Mouse (Mus musculus): ENCODE results near the gene Kcnh6.
"Not testable (repeated sequence)": the region's sequence is repeated elsewhere in the genome, so short reads cannot be mapped to it uniquely, and the experiment has no call there.

Gene Kcnh6

GRCm38 (mm10) chr11:106013556-106014225 lies 5.8 kb downstream of the Kcnh6 start:
- DNase-seq (ENCODE audit: low spot score in 2 of 2), result no peak

- no peak for DNase-seq (ENCODE audit: low spot score in 2 of 2)
Observed at GRCm38 (mm10) chr11:106016440-106016839, 8.5 kb downstream of the Kcnh6 start.

GRCm38 (mm10) chr11:106020051-106020763 lies 12.3 kb downstream of the Kcnh6 start:
- no peak for DNase-seq (ENCODE audit: low spot score in 2 of 2)

GRCm38 (mm10) chr11:106025774-106026173 lies 17.9 kb downstream of the Kcnh6 start:
- DNase-seq (ENCODE audit: low spot score in 2 of 2), result no peak

GRCm38 (mm10) chr11:106026465-106027151 lies 18.7 kb downstream of the Kcnh6 start:
- no peak for DNase-seq (ENCODE audit: low spot score in 2 of 2)

DNA sequence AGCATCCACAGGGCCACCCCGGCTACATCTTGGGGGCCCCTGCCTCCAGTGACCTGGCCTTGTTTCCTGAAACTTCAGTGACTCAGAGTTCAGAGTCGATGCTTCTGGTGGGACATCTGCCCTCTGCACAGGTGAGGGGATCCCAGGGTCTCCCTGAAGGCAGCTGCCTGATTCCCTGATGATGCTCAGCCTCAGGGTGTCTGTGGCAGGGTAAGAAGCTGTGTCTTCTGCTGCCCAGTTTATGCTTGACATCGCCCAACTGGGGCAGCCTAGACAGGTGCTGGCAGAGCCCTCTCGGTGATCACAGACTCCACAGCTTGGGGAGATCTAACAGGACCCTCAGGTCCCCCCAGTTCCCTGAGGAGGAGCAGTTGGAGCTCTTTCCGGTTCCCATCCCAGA lies 19.7 kb downstream of the Kcnh6 start:
- DNase-seq (ENCODE audit: low spot score in 2 of 2), result no peak

DNA sequence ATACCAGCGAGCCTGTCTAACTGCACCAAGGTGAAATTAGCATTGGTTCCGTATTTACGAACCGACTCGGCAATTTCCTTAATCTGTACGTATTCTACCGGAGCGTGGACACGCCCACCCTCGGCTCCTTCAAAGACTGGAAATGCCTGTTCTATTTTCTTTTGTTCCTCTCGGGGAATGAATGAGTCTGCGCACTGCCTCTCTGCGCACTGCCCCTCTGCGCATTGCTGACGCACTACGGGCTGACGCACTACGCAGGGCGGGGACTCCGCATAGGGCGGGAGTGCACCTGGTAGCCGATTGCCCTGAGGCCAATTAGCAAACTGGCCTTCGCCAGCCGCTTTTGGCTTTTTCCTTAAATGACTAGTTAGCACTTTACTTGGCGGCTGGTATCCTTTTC lies 24.1 kb downstream of the Kcnh6 start:
- DNase-seq (ENCODE audit: low spot score in 2 of 2), result not testable (repeated sequence)

DNA sequence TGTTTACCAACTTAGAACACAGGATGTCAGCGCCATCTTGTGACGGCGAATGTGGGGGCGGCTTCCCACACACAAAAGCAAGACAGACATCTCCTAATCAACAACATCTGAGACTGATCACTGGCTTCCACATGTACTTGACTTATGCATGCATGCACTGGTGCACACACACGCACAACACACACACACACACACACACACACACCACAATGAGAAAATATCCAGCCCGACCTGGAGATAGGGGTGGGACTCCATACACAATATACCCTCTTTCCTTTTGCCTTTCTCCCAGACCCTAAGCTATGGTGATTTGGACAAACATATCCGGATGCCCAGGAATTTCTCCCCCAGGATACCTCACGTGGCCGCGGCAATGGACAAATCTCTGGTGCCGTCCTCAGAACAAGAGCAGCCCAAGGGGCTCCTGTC lies 25.6 kb downstream of the Kcnh6 start:
- DNase-seq (ENCODE audit: low spot score in 2 of 2), result no peak

DNA sequence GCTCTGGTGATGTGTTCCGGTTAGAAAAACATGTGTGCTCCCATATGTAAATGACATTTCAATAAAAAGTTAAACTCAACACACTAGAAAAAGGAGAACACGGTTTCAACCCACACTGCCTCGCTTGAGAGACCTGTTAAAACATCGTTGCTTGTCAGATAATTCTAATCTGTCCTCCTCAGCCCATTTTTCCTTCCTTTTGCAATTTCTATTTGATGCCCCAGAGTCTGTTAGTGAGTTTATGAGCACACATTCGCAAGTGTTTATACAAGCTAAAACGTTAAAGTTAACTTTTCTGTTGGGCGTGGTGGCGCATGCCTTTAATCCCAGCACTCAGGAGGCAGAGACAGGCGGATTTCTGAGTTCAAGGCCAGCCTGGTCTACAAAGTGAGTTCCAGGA lies 27.1 kb downstream of the Kcnh6 start:
- no peak for DNase-seq (ENCODE audit: low spot score in 2 of 2)

DNA sequence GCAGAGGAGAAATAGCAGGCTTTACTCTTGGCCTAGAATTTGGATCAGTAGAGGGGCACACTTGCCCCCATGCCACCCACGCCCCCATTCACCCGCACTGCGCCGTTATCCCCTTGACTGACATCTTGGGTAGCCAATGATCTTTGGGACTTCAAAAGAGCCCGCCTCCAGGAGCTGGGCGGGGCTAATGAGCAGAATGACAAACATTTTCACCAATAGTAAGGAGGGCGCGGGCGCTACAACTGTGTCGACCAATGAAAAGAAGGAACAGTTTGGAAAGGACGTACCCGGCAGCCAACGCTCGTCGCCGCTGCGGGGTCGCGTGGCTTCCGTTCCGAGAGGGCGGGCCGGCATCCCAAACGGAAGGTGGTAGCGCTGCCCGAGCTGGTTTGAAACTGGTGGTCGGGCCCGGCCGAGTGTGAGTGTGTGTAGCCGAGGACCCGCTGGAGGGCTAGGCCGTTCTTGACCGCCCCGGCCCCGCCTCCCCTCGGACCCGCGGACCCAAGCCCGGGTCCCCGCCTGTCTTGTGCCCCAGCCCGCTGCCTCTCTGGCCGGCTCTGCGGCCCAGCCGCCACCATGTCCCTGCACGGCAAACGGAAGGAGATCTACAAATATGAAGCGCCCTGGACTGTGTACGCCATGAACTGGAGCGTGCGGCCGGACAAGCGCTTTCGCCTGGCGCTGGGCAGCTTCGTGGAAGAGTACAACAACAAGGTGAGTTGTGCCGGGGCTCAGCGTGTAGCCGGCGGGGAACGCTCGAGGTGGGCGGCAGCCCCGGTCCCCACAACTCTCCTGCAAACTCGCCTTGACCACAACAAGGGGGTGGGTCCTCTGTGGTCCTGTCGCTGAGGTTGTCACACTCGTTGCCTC lies 28.9 kb downstream of the Kcnh6 start, which contains the start of gene Dcaf7:
Gene Dcaf7, plus strand, starts transcription at position 325 of the 870 bp plus-strand sequence.
- peak; percentile 95 to 96 for DNase-seq (ENCODE audit: low spot score in 2 of 2)

- no peak for DNase-seq (ENCODE audit: low spot score in 2 of 2)
Observed at GRCm38 (mm10) chr11:106037418-106037751, 29.5 kb downstream of the Kcnh6 start.

- no peak for DNase-seq (ENCODE audit: low spot score in 2 of 2)
Observed at GRCm38 (mm10) chr11:106044349-106044748, 36.4 kb downstream of the Kcnh6 start.

- no peak for DNase-seq (ENCODE audit: low spot score in 2 of 2)
Observed at GRCm38 (mm10) chr11:106045256-106045655, 37.3 kb downstream of the Kcnh6 start.

DNA sequence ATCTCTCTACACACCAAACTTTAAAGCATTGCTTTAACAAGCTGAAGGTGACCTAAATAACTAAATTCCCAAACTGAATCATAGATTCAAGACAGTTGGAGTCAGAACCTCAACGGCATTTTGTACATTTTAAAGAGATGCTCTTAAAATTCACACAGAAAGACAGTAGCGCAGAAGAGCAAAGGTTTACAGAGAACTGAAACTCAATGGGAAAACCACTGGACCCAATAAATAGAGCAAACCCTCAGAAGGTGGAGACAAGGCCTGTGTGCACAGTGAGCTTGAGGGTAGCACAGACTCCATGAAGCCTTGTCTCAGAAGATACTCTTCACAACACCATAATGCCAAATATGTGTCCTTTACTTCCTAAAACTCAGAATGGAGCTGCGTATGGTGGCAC lies 37.9 kb downstream of the Kcnh6 start:
- DNase-seq (ENCODE audit: low spot score in 2 of 2), result no peak

GRCm38 (mm10) chr11:106046584-106046983 lies 38.7 kb downstream of the Kcnh6 start:
- no peak for DNase-seq (ENCODE audit: low spot score in 2 of 2)

GRCm38 (mm10) chr11:106053921-106054320 lies 46.0 kb downstream of the Kcnh6 start:
- DNase-seq (ENCODE audit: low spot score in 2 of 2), result no peak

DNA sequence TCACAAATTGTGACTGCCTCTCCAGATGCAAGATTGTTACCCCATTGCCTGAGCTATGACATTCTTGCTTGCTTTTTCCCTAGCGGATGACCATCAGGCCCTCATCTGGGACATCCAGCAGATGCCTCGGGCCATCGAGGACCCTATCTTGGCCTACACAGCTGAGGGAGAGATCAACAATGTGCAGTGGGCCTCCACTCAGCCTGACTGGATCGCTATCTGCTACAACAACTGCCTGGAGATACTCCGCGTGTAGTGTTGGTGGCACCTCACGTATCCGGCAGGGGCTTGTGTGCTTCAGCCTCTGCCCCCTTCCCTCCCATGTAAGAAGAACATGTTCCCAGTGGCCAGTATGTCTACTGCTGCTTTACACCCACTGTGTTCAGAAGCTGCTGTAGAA lies 46.7 kb downstream of the Kcnh6 start:
- DNase-seq (ENCODE audit: low spot score in 2 of 2), result no peak

DNA sequence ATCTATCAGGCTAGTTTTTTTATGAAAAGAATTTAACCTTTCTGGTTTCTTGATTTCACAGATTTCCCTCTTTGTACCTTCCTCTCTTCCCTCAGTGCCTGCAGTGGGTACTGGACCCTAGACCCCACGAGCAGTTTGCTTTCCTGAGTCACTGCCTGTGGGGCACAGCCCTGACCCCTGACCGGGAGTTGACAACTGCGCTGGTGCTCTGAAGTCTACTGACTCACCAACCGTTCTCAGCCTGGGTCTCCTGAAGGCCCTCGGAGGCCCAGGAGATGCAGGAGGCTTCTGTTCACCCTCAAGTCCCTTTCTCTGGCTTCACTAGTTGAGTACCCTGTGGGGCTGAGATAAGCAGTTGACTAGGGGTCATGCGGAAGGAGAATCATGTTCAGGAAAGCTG lies 47.4 kb downstream of the Kcnh6 start:
- no peak for DNase-seq (ENCODE audit: low spot score in 2 of 2)

GRCm38 (mm10) chr11:106056819-106057491 lies 49.0 kb downstream of the Kcnh6 start:
- DNase-seq (ENCODE audit: low spot score in 2 of 2), result no peak

DNA sequence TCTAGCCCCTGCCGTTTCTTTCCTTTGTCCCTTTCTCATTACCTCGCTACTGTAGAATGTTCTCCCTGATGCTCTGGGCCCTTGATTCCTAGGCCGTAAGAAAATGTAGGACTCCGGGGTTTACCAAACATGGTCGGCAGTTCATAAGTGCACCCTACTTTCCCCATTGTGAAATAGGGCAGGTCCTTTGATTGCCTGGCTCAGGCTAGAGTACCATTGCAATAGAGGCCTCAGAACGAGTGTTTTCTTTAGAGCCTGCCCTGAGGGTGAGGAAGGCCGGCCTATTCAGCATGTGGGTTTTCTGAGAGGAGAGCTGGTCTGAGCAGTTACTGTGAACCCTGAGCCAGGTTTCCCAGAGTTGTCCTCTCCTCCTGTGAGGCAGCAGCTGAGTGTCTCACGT lies 50.1 kb downstream of the Kcnh6 start:
- DNase-seq (ENCODE audit: low spot score in 2 of 2), result no peak

- no peak for DNase-seq (ENCODE audit: low spot score in 2 of 2)
Observed at GRCm38 (mm10) chr11:106060549-106060948, 52.6 kb downstream of the Kcnh6 start.

All from urinary bladder, postnatal 4 days (tissue).